8 mouse cellular contexts compared by ENCODE assay signal in the genomic region with DNA sequence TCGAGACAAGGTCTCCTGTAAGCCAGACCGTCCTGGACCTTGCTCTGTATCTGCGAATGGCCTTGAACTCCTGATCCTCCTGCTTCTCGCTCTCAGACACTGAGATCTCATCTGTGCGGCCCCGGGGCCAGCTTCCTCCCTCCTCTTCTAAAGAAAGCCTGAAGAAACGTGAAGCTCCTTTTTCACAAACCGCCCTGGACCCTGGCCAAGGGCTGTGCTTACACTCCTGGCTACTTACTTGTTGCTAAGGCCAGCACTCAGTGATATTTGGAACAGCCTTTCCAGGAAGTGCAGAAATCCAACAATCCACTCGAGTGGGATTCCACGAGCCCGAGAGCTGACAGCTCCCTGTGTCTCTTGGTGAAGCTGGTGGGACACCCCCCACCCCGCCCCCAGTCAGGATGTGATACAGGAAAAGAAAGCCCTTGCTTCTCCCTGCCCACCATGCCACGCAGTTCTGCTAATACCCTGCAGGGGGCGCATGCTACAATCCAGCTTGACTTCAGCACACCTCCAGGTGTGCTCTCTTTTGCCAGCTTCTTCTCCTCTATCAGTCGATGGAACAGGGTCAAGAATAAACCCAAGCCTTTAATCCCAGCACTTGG. TPM values are rescaled to one million over a fixed set of nuclear protein-coding genes. Genes with fewer than 3 reads are reported as not detected.
A peak's percentile ranks its signal among the peaks of the same experiment; 100 is the strongest.
DNase-seq lines count a peak whose midpoint lies in the region; ATAC-seq and TF ChIP-seq lines count a peak whose summit lies in the region.

No protein-coding gene starts in this region.

- H3K36me3 ChIP-seq in kidney, embryonic 15.5 days, result no peaks in the 10 kb centered on the region

- peak; percentile 70 for TF ChIP-seq CTCF in gastrocnemius, adult 2 months (IDR thresholded peaks at IDR 0.05)

- WGBS in kidney, embryonic 15.5 days, result 26% methylated on average over 15 of the region's 15 CpGs

- H3K27me3 ChIP-seq in kidney, embryonic 15.5 days, result no peaks in the 10 kb centered on the region

- ATAC-seq in kidney, embryonic 15.5 days (replicated peaks; ENCODE audit: low FRiP score), result no peak

- peak overlapping the region; percentile 37 for H3K4me3 ChIP-seq in gastrocnemius, adult 2 months
- no peak overlapping the region for H3K4me3 ChIP-seq in kidney, embryonic 15.5 days (replicated peaks)

- peak overlapping the region; percentile 51; the same call in 1 of the 2 replicates for H3K27ac ChIP-seq in gastrocnemius, adult 2 months
- no peak overlapping the region for H3K27ac ChIP-seq in kidney, embryonic 15.5 days

- peak overlapping the region; percentile 27 for H3K4me2 ChIP-seq in kidney, embryonic 15.5 days

- no peak overlapping the region for H3K9ac ChIP-seq in kidney, embryonic 15.5 days

- no peaks in the 10 kb centered on the region for H3K9me3 ChIP-seq in kidney, embryonic 15.5 days (replicated peaks)

- peak; percentile 22 for DNase-seq in cerebellum, adult 9-11 months
- DNase-seq in cerebellum, adult 11 months, result no peak
- peak; percentile 94 for DNase-seq in 416B (ENCODE audit: low read depth)
- DNase-seq in adrenal gland, postnatal 25 days, result peak; percentile 65
- peak; percentile 83 for DNase-seq in gastrocnemius, adult 2 months
- peak; percentile 50 for DNase-seq in lung, postnatal 25 days (ENCODE audit: low spot score)
- DNase-seq in thymus, postnatal 0 days (ENCODE audit: low spot score), result peak; percentile 42

- intact Hi-C loops in gastrocnemius, adult 2 months (cut with DNase I), result no loop called here

- H3K4me1 ChIP-seq in kidney, embryonic 15.5 days, result peaks cover 4% of the 10 kb centered on the region; the same call in 1 of the 2 replicates

RNA-seq across cellular contexts. Expression of a gene that starts 19.9 kb away (rescaled TPM):
- total RNA-seq in adrenal gland, postnatal 25 days (2021), result 19.0 and 20.7 TPM in 2 replicates
- total RNA-seq in gastrocnemius, adult 2 months (2021), result 10 to 100 TPM; 13.9 to 15.1 TPM
- polyA plus RNA-seq in kidney, embryonic 15.5 days (2015; fragmentation: Nextera tagmentation; extraction: Ambion mirVana), result 16.3 and 17.2 TPM in 2 replicates
- 17.9 and 18.5 TPM in 2 replicates for polyA plus RNA-seq in thymus, postnatal 0 days (2015; fragmentation: Nextera tagmentation; extraction: Ambion mirVana)
